ENCODE assay signal across 9 mouse cellular contexts in genomic region chr14:100461141-100462043, GRCm38 (mm10).
A peak's percentile ranks its signal among the peaks of the same experiment; 100 is the strongest.
DNase-seq lines count a peak whose midpoint lies in the region; ATAC-seq and TF ChIP-seq lines count a peak whose summit lies in the region.
"Had no signal": no experiment of that assay in that cellular context is flagged by ENCODE, and none has a peak within 500 bp of the region (broad histone marks: within the 10 kb centered on the region; RNA-seq: fewer than 3 reads in every experiment).

No protein-coding gene starts in this region.

- ATAC-seq in midbrain, embryonic 14.5 days (ENCODE audit: low FRiP score, low TSS enrichment): peak; percentile 77
- ATAC-seq in stomach, embryonic 16.5 days (ENCODE audit: insufficient read depth, low FRiP score): peak; percentile 71

- TF ChIP-seq CTCF in cortical plate, adult 2 months (IDR thresholded peaks at IDR 0.05; ENCODE audit: extremely low read depth, insufficient read depth, low read length): no peak

- peak; percentile 54 for DNase-seq in adrenal gland, postnatal 14 days
- no peak for DNase-seq in adrenal gland, postnatal 25 days
- DNase-seq in gastrocnemius, postnatal 14 days: peak; percentile 57
- DNase-seq in induced T-regulatory cell, adult 2 months (ENCODE audit: low read depth): peak; percentile 85
- peak; percentile 83 to 87 for DNase-seq in left cerebral cortex, adult 9 months (ENCODE audit: low spot score in 2 of 2)
- DNase-seq in midbrain, embryonic 14.5 days: peak; percentile 90

- peak overlapping the region; percentile 51 for H3K4me2 ChIP-seq in midbrain, embryonic 14.5 days (ENCODE audit: low read length)
- peak overlapping the region; percentile 36 for H3K4me2 ChIP-seq in stomach, embryonic 16.5 days (ENCODE audit: low read depth, low read length)
- H3K4me2 ChIP-seq: liver, embryonic 15.5 days had no signal

- intact Hi-C loops in gastrocnemius, postnatal 14 days (cut with DNase I; ENCODE audit: low total_unique reads): no loop called here

- no peaks in the 10 kb centered on the region for H3K27me3 ChIP-seq in midbrain, embryonic 14.5 days (ENCODE audit: control insufficient read depth, insufficient read depth, low read length)
- H3K27me3 ChIP-seq in stomach, embryonic 16.5 days (ENCODE audit: control insufficient read depth, insufficient read depth, low read length): no peaks in the 10 kb centered on the region
- H3K27me3 ChIP-seq: liver, embryonic 15.5 days had no signal

- WGBS in midbrain, embryonic 14.5 days: 24% methylated on average over 12 of the region's 12 CpGs
- WGBS in stomach, embryonic 16.5 days: 43% methylated on average over 12 of the region's 12 CpGs

- peak overlapping the region; percentile 37; the same call in 1 of the 2 replicates for H3K9ac ChIP-seq in midbrain, embryonic 14.5 days (replicated peaks; ENCODE audit: low read length)
- H3K9ac ChIP-seq in stomach, embryonic 16.5 days (ENCODE audit: low read length): no peak overlapping the region
- H3K9ac ChIP-seq: liver, embryonic 15.5 days had no signal

- peak overlapping the region; percentile 19; the same call in 1 of the 2 replicates for H3K4me3 ChIP-seq in cortical plate, adult 2 months (ENCODE audit: insufficient read depth, low read length)
- H3K4me3 ChIP-seq in midbrain, embryonic 14.5 days (replicated peaks; ENCODE audit: low read depth, low read length): peak overlapping the region; percentile 13; the same call in 1 of the 2 replicates
- no peak overlapping the region for H3K4me3 ChIP-seq in stomach, embryonic 16.5 days (replicated peaks; ENCODE audit: low read length)
- H3K4me3 ChIP-seq: liver, embryonic 15.5 days had no signal

- H3K9me3 ChIP-seq in midbrain, embryonic 14.5 days (ENCODE audit: control insufficient read depth, low read length): no peaks in the 10 kb centered on the region
- no peaks in the 10 kb centered on the region for H3K9me3 ChIP-seq in stomach, embryonic 16.5 days (replicated peaks; ENCODE audit: control insufficient read depth, low read length)
- H3K9me3 ChIP-seq: liver, embryonic 15.5 days had no signal

- no peaks in the 10 kb centered on the region for H3K36me3 ChIP-seq in midbrain, embryonic 14.5 days (ENCODE audit: control insufficient read depth, insufficient read depth, low read length)
- H3K36me3 ChIP-seq in stomach, embryonic 16.5 days (ENCODE audit: control insufficient read depth, insufficient read depth, low read length): no peaks in the 10 kb centered on the region
- H3K36me3 ChIP-seq: liver, embryonic 15.5 days had no signal

- no peak for TF ChIP-seq POLR2A in cortical plate, adult 2 months (IDR thresholded peaks at IDR 0.05; ENCODE audit: extremely low read depth, insufficient read depth, low read length)

- H3K4me1 ChIP-seq in cortical plate, adult 2 months (ENCODE audit: control insufficient read depth, insufficient read depth, low read length): peaks cover 17% of the 10 kb centered on the region
- H3K4me1 ChIP-seq in midbrain, embryonic 14.5 days (ENCODE audit: control insufficient read depth, insufficient read depth, low read length): peaks cover 36% of the 10 kb centered on the region
- H3K4me1 ChIP-seq in stomach, embryonic 16.5 days (ENCODE audit: control insufficient read depth, insufficient read depth, low read length): peaks cover 24% of the 10 kb centered on the region
- H3K4me1 ChIP-seq: liver, embryonic 15.5 days had no signal

- peak overlapping the region; percentile 84 for H3K27ac ChIP-seq in cortical plate, adult 2 months (ENCODE audit: insufficient read depth, low read length)
- H3K27ac ChIP-seq in midbrain, embryonic 14.5 days (replicated peaks; ENCODE audit: low read depth, low read length): peak overlapping the region; percentile 85
- no peak overlapping the region for H3K27ac ChIP-seq in stomach, embryonic 16.5 days (ENCODE audit: low read length)
- H3K27ac ChIP-seq: liver, embryonic 15.5 days had no signal
